Mouse (Mus musculus) G1E (cell line): Measurements from ENCODE around the gene Ppme1.

Source experiments
- CTCF ChIP-seq: IDR thresholded peaks from 2 replicates; pipeline ENCODE4 v1.5.1; 2012; ENCODE audit warnings: low read depth, low read length, inconsistent platforms, mixed read lengths
- GATA1 ChIP-seq: IDR thresholded peaks from 2 replicates; pipeline ENCODE4 v1.6.1; 2012; ENCODE audit warnings: borderline replicate concordance, low read length, inconsistent platforms, mixed read lengths
- GATA2 ChIP-seq: IDR thresholded peaks from 2 replicates; pipeline ENCODE4 v1.6.1; 2012; ENCODE audit warnings: low read depth, low read length, inconsistent platforms, borderline replicate concordance
- POLR2AphosphoS5 ChIP-seq: IDR thresholded peaks from 2 replicates; pipeline ENCODE4 v1.6.1; 2012; ENCODE audit warnings: low read depth, low read length, inconsistent platforms; ENCODE audit not compliant: insufficient replicate concordance
- TAL1 ChIP-seq: conservative IDR thresholded peaks from 2 replicates; pipeline ENCODE4 v1.6.1; 2012; ENCODE audit warnings: low read depth, low read length, inconsistent platforms, mixed read lengths

DNA sequence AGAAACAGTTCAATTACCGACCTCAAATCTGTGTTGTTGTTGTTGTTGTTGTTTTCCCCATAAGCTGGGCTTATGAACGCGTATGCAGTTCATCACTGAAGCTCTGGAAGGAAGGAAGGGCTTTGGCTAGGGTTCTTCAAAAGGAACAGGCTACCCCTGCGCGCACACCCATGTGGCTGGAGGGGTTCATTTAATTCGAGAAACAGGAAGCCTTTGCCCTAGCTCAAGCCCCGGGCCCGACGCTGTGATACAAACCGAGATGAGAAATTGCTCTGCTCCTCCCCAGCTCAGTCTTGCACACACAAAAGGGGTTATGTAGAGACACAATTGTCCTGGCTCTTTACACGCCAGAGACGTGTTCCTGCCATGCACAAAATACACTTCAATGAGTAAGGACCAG is 61.8 kb downstream of the Ppme1 start:
- TF ChIP-seq GATA1 (no peak), CTCF (no peak), POLR2AphosphoS5 (no peak), TAL1 (no peak), GATA2 (no peak)
